Mouse (Mus musculus) T-helper 2 cell (primary cell): Measurements from ENCODE around the gene Zfp120.
"Not testable (repeated sequence)": the region's sequence is repeated elsewhere in the genome, so short reads cannot be mapped to it uniquely, and the experiment has no call there.

Experiments
- in situ Hi-C: fragments of 300-600 bp; cut with MboI, MseI; formaldehyde crosslinking; loops from one replicate; pipeline ENCODE4 v1.15.1; 2025; ENCODE audit warnings: high pct_unique_total_duplicates

The Zfp120 gene

GRCm38 (mm10) chr2:150136435-150136897 lies at the start of gene Zfp120:
Zfp120 (minus strand) TSS chr2:150136708.
- in situ Hi-C loops: no loop called here

- in situ Hi-C loops: not testable (repeated sequence)
Measured at GRCm38 (mm10) chr2:150181570-150181999, 45.1 kb upstream of the Zfp120 start, which contains the start of gene Gm14139. Gm14139 (plus strand) TSS chr2:150181755.

GRCm38 (mm10) chr2:150181046-150181445 lies 44.5 kb upstream of the Zfp120 start:
- in situ Hi-C loops: not testable (repeated sequence)

GRCm38 (mm10) chr2:150179579-150179978 lies 43.1 kb upstream of the Zfp120 start, which contains the start of gene Gm10770:
Gm10770 (minus strand) TSS chr2:150179679.
- in situ Hi-C loops: not testable (repeated sequence)

GRCm38 (mm10) chr2:150173833-150174232 lies 37.3 kb upstream of the Zfp120 start:
- in situ Hi-C loops: no loop called here

GRCm38 (mm10) chr2:150166703-150167102 lies 30.2 kb upstream of the Zfp120 start:
- in situ Hi-C loops: no loop called here

- in situ Hi-C loops: no loop called here
Measured at GRCm38 (mm10) chr2:150132773-150133172, 3.7 kb downstream of the Zfp120 start.

- in situ Hi-C loops: not testable (repeated sequence)
Measured at GRCm38 (mm10) chr2:150132002-150132401, 4.5 kb downstream of the Zfp120 start.

- in situ Hi-C loops: no loop called here
Measured at GRCm38 (mm10) chr2:150111247-150111912, 25.1 kb downstream of the Zfp120 start.

GRCm38 (mm10) chr2:150099618-150100017 lies 36.9 kb downstream of the Zfp120 start:
- in situ Hi-C loops: loop anchor here (5.0 kb wide), 1 partner anchor 747 kb away; no protein-coding TSS in a partner anchor
